Mouse (Mus musculus): ENCODE results near the gene Susd1.

DNA sequence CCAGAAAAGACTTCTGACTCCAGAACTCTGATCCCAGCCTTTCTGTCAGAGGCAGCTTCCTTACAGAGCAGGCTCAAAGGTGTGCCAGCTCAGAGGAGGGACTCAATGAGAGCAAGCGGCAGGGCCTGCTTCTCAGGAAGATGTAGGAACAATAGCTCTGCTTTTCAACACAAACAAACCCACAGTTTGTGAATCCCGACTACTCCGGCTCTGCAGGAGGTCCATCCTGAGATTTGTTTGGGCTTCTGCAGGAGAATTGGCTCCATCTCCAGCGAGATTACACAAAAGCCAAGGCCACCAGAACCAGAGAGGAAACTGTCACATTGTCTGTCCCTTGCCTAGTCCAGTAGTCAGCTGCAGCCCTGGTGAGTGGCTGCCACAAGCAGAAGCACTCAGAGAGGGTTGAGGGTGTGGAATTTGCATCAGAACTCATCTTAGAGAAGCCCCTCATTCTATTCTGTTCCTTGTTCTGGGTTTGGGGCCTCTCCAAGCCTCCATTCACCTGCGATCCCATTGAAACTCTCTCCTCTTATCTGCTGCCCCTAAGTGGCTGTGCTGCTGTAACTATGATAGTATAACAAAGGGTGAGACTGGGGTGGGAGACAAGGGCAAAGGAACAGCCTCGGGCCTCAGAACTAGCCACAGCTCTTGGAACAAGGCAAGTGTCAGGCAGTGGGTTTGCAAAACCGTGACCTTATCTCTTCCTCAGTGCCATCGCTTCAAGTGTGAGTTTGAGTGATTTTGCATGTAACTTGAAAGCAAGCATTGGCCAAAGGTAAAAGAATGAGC, 155.5 kb downstream of the Susd1 start:
- no peak for TF ChIP-seq CTCF (IDR thresholded peaks at IDR 0.05; ENCODE audit: low read depth, low read length)
- TF ChIP-seq TAL1 (conservative IDR thresholded peaks at IDR 0.05; ENCODE audit: low read depth, low read length), result no peak
- TF ChIP-seq GATA1 (IDR thresholded peaks at IDR 0.05; ENCODE audit: borderline replicate concordance, low read length), result no peak

Data from G1E (cell line).